Mouse (Mus musculus) monocyte, adult 5-6 weeks (primary cell): ENCODE data around the gene Gjd3. TPM values are rescaled to one million over a fixed set of nuclear protein-coding genes. Genes with fewer than 3 reads are reported as not detected.

ENCODE experiments used
- ATAC-seq: fragments of 153-309, 156-312 bp; replicated peaks from 2 replicates; pipeline ENCODE4 v1.8.0; 2017; ENCODE audit warnings: mild to moderate bottlenecking; ENCODE audit not compliant: low TSS enrichment, insufficient number of reproducible peaks, severe bottlenecking, poor library complexity, low FRiP score
- total RNA-seq: library from RNA; stranded (forward); fragments of 200-1000, 200-491, 200-594 nt; gene quantifications from 3 replicates; pipeline ENCODE4 v1.2.3, GENCODE M21; 2017

The Gjd3 gene
- total RNA-seq, 1 experiment from 2014 or later = not detected

DNA sequence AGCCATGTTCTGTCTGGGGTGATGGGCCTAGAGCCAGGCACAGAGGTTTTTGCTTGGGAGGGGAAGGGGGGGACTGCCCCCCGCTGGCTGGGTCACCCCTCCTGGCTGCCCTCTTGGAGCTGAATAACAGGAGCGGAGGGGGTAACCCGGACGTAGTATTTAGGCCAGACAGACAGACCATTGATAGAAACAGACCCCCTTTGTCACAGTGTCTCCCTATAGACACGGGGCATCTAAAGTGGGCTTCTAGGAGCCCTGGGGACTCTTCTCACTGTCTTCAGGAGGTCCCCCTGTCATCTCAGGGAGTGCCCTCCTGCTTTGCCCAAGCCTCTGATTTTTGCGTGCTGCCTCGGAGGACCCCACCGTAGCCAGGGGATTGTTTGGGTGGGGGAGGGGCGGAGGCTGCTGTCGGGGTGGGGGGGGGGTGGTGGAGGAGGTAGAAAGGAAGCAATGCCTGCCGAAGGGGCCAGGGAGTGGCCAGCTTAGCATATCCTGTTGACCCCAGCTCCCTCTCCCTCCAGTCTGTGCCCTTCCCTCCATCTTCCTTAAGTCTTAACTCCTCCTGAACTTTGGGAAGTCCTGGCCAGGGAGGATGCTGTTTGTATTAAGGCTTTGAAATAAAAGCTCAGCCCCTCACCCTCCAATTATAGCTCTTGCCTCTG lies 17.3 kb downstream of the Gjd3 start:
- ATAC-seq = no peak

DNA sequence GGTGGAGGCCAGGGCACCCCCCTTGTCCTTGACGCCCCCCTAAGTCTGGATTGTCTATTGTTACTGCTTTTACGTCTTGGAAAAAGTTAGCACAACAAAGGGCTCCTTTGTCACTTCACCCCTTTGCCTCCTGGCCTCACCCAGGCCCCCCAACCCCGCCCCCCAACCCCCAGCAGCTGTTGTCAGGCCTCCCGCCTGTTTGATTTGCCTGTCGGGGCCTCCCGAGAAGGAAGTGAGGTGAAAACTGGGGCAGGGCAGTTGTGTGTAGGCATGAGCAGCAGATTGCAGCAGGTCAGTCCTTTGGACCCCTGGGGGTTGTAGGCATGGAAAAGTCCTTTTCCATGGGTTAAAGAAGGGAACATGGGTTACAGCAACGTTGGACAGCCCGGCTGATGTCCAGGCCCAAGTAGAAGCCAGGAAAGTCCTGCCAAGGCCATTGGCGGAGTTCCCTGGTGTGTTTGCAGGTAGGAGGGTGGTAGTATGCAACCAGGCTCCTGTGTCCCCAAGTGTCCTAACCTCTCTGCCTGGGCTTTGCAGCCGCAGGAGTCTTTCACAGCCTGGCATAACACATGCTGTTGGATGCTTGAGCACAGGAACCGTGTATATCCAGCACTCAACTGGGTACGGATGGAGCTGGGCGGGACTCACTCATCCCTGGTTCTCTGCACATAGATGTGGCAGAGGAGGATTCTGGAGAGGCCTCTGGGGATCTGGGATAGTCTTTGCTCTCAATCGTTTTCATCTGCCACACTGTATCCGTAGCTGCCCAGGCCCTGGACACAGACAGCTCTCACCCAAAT lies 18.0 kb downstream of the Gjd3 start:
- ATAC-seq = no peak

DNA sequence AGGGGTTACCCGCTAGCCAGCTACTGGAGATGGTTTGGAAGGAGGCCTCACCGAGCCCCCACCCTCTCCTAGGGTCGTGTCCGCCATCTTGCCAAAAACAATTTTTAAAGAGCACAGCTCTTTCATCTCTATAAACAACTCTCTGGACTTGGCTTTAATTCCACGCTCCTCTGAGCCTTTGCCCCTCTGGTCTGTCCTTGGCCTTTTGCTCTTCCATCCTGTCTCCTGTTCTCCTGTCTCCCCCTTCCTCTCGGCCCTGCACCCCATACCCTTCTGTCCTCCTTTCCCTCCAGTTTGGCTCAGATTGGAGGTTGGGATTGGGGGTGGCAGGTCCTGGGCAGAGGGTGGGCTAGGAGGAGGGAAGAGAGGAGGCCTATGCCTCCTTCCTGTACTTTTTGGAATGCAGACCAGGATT lies 18.6 kb downstream of the Gjd3 start:
- no peak for ATAC-seq

DNA sequence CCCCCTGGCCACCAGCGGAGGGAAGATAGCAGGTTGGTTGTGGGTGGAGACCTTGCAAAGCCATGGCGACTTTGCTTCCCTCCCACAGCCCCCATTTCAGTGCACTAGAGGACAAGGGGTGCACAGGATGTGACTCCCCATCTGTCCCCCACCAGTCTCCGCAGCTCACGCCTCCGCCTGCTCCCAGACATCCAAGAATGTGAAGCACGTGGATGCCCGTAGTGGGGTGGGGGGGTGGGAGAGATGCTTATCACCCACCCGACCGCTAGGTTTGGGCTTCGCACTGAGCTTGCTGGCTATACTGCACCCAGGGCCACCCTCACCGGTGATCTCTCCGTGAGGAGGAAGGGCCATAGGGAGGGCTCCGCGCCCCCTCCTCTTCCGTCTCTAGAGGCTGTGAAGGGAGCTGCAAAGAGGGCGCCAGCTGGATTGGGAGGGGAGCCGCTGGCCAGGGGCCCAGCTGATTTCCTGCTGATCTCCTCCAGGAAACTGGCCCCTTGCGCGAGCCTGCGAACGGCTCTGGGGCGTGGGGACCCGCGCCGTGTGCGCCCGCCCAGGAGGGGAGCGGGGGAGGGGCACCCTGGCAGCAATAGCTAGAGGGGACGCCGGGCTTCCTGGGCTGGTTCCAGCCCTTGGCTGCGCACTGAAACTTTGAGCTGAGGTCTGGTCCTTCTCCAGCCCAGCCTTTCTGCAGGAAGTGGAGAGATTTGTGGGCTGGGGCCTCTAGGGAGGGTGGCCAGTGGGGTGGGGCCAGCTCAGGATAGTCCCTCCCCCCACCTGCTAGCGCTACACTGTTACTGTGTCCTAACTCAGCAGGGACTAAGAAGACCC lies 19.4 kb downstream of the Gjd3 start:
- ATAC-seq = peak; percentile 20

DNA sequence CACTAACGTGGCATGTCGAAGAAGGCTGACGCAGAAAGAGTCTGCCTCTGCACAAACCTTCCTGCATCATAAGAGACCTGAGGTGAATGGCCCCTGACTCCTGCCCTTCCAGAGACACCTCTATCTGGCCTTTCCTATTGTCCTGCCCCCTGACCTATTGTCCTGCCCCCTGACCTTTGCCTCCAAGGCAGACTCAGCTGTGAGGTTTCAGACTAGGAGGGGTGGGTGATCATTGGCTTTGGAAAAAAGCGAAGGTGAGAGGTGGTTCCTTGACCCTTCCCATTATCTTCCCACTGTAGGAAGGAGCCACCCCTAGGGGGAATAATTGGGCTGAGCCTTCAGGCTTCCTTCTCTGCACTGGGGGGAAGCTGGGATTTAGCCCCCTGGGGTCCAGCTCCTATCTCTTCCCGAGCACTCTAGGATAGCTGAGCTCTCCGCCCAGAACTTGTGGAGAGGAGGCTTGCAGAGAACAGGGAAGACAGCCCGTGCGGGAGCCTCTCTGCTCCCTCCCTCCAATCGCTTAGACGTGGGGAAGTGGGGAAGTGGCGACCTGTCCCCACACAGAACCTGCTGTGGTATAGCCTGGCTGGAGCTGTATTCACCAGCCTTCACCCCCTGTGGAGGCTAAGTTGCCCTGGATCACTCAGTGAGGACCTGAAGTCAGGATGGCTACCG lies 20.3 kb downstream of the Gjd3 start:
- no peak for ATAC-seq

DNA sequence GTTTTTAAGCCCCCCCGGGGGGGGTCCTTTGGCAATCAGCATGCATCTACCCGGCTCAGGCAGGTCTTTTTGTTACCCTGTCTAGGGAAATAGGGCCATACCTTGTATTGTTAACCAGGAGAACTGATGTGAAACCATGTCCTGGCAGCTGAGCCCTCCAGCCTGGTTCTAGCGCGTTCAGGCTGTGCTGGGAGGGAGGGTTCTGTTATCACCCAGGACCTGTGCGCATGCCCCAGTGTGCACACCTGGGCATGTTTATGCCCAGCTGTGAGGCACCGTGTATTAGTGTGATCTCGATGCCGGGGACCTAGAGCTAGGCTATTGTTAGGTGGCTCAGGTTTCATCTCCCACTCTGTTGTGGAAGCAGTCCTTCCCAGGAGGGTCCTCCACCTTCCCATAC lies 21.1 kb downstream of the Gjd3 start:
- no peak for ATAC-seq

DNA sequence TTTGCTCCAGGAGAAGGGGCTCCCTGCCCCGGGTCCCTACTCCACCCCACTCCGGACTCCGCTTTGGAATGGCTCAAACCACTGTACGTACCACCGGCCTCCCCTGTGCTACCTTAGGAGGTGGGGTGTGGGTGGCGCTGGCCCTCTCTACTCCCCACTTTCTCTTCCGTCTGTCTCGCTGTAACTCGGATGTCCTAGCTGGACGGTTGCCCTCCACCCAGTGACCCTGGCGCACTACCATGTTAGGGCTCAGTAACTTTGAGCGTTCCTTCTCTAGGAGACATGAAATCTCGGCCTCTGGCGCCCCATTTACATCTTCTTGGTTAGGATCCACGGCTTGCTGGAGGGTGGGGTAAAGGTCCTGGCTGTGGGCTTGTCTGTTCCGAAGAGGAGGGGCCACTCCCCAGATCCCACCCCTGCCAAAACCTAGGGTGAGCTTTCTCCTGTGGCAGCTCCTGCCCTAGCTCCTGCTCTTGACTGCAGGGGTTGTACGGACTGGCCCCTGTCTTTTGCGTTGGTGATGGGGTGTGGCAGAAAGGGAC lies 21.7 kb downstream of the Gjd3 start:
- no peak for ATAC-seq

DNA sequence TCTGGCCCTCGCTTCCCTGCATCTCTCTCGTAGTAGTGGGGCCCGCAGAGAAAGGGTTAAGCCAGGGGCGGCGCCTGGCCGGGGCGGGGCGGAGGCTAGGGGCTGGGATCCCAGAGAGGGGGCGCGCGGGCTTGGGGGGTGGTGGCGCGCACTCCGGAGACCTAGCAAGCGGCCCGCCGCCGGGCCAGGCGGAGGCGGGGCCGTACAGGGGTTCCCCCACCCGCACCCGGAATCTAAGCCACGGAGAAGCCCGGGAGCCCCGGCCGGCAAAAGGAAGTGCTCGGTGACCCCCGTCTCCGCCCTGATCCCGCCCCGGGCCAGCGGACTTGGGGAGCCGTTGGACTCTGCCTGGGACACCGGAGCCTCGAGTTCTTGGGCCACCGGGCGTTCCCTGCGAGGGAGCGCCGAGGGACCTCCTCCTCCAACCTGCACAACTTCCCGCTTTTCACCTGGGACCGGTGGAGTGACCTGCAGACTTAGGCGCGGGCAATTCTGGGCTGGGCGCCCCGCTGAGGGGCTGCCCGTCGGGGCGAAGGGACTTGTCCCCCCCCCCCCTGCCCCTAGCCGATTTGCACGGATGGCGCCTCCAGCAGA lies 22.4 kb downstream of the Gjd3 start:
- no peak for ATAC-seq

DNA sequence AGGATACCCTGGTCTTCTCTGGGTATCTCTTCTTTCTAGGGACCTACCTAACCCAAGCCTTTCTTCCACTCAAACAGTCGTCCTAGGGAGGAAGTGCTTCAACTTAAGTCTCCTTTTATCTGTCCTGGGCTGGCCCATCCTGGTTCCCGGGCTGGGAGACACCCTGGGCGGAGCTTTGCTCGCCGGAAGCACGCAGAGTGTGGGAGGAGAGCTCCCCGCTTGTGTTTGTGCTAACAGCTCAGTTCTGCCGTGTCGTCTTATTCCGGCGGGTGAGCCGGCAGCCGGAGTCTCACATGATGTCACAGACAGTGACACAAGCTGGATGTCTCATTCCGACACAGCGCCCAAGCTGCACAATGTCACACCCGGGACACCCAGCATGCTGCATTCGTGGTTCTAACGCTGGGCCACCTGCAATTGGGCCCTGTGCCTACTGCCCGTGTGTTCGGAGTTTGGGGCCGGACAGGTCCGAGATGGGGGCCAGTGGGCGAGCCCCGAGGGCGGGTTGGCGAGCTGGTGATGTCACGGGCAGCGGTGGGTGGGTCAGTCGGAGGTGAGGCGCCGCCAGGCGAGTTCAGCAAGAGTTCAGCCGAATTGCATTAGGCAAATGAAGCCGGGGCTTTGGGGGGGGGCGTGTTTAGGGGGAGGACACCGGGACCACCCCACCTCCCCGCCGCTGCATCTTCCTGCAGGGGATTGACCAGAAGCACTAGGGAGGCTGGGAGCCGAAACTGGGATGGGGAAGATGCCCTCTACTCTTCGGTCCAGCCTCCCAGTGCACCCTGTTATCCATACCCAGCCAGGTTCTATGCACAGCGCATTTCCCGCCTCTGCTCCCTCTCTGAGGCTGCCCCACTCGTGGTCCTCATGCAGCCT lies 23.1 kb downstream of the Gjd3 start:
- peak; percentile 68 for ATAC-seq

DNA sequence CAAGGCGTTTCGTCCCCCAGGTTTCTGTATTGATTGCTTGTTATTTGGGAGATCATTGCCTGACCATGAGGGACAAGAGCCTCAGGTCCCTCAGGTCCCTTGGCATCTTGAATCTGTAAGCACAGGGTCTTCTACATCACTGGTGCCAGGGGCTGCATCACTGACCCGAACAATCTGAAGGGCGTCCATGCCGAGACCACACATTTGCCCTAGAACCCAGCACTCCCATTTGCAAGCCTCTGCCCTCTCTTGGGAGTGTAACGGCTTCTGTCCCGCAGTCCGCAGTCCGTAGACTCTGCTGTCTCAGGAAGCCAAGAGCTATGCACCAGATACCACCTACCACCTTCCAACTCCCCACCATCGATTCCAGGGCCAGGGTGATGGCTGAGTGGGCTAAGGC lies 26.5 kb downstream of the Gjd3 start:
- ATAC-seq = no peak

DNA sequence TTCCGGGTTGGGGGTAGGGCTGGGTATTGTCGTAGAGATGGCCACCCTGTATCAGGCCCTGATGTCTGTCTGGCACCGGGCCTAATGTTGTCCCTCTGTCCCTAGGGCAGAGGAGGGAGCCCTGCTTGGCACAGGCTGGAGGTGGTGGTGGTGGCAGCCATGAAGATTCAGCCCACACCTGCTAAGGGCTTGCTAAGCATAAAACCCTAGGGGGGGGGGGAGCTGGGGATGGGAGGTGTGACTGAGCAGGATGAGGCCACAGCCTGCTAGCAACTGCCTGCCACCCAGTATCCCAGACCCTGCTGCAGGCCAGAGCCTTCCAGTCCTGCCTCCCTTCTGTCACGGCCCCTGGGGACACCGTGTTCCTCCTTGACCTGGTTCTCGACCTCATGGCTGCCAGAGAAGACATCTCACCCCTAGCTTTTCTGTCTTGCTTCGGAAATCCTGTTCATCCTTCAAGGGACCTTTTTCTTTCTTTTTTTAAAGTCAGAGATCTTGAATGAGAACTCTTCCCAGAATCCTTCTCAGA lies 27.0 kb downstream of the Gjd3 start:
- no peak for ATAC-seq

DNA sequence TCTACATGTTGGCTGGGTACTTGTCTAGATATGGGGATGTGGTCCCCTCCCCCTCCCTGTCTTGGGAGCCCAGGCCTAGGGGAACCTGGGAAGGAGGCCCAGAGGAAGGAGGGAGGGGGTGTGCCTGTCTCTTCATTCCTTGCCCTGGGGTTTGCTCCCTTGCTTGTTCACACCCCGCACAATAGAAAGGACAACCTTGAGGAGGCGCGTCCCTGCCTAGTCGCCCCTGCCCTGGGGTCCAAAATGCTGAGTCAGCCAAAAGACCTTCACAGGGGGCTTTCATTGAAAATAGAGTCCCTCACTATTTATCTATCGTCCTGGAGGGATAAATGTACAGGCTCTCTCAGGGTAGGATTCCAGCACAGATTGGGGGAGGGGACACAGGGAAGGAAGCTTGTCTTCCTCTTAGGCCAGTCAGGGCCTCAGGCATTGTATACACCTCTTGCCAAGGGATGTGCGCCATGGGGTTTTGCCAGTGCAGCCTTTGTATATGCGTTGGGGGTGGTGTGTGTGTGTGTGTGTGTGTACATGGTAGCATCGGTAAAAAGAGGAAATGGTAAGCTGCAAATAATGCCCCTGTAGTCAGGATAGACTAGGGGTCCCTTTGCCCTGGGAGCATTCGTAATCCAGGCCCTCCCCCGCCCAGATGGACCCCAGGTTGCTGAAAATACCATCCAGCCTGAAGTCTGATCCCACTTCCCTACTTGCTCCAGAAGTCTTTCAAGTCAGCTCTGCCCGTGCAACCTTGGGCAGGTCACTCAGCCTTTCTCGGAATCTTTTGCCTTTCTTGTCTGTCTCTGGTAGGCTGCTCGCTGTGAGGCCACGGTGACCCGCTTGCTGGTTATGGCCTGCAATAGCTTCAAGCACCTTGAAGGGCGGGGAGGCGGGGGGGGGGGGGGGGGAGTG lies 27.8 kb downstream of the Gjd3 start:
- 0 out of 2 replicates have a peak, but pooled peaks have one; percentile 14 for ATAC-seq

DNA sequence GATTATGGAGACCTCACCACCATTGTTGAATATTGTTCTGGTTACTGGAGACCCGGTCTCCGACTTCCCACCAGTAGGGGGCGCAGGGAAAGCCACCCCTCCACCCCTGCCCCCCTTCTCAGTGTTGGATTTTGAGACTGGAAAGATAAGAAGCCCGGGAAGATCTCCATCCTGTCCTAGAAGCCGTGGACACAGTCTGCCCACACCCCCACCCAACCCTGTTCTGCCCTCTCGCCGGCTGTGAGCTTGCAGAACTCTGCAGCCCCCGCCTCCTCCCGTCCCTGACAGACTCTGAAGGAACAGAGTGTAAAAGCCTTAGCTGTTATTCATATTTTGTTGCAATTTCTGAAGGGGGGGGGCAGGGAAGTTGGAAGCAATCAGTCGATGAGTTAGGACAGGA lies 28.4 kb downstream of the Gjd3 start:
- ATAC-seq = no peak

DNA sequence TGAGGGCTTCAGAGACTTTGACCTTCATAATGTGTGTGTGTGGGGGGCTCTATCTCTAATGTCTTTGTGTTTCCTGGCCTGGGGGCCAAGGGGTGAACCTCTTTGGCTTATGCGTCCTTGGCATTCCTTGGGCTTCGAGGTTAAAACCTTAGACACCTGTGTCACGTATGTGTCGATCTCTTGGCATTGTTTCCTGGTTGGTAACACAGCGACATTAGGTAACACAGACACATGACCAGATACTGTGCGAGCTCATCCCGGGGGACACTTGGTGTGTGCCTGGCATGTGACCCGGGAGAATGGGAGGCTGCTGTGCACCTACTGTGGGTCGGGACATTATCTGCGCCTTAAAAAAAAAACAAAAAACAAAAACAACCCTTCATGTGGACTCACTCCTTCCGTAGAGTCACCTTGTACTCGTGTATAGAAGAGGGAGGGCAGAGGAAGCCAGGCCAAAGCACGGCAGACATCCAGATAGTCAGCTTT lies 28.9 kb downstream of the Gjd3 start:
- ATAC-seq = no peak

DNA sequence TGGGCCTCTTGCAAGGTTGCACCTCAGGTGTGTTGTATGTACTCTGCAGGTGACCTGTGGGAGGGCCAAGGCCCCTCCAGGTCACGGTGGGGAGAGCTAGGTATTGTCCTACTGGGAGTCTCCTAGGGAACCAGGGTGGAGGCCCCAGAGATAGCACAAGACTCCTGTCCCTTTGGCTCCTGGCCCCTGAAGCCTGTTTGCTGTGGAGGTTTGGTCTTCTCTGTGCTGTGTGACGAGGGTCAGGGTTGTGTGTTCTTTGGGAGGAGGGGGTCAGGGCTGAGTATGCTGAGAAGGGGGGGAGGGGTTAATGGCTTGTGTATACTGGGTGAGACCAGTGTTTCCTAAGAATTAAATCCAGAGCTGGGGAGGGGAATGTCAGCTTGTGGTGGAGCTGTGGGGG lies 29.5 kb downstream of the Gjd3 start:
- ATAC-seq = no peak

DNA sequence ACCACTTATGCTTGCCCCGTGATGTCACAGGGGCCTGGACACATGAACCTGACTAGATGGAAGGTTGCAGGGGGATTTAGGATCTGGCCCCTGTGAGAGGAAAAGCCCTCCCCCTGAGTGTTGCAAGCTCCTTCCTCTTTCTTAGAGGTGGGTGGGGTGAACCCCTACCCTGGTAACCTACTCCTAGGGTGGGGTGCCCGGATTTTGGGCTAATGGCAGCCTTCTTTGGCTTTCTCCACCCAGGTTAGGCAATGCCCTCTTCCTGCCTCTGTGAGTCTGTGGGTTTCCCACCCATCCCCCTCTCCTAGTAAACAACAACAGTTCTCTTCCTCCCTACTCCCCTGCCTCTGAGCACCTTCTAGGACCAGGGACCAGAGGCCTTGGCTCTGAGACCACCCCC lies 30.1 kb downstream of the Gjd3 start:
- ATAC-seq = peak; percentile 69
